Mouse (Mus musculus): ENCODE results near the gene Rpl27a. TPM values are rescaled to one million over a fixed set of nuclear protein-coding genes. Genes with fewer than 3 reads are reported as not detected.

Rpl27a gene
- polyA plus RNA-seq, 1 experiment, result 436 TPM

GRCm38 (mm10) chr7:109546726-109547125, 27.8 kb downstream of the Rpl27a start:
- Histone ChIP-seq H3K27me3 (ENCODE audit: control insufficient read depth, insufficient read depth, low read length) (no peaks in the 10 kb centered on the region), H3K4me1 (replicated peaks; ENCODE audit: control insufficient read depth, insufficient read depth, low read length) (no peaks in the 10 kb centered on the region), H3K4me3 (ENCODE audit: control insufficient read depth, insufficient read depth, low read length) (no peak overlapping the region), H3K36me3 (ENCODE audit: control insufficient read depth, insufficient read depth, low read length) (no peaks in the 10 kb centered on the region), H3K27ac (ENCODE audit: control insufficient read depth, insufficient read depth, low read length) (no peak overlapping the region)
- TF ChIP-seq CTCF (IDR thresholded peaks at IDR 0.05; ENCODE audit: borderline replicate concordance, control insufficient read depth, extremely low read depth, insufficient read depth, low read length, poor library complexity), result no peak
- no peak for TF ChIP-seq POLR2A (IDR thresholded peaks at IDR 0.05; ENCODE audit: control insufficient read depth, extremely low read depth, insufficient read depth, low read length, poor library complexity)
- DNase-seq, result no peak
- WGBS, result 90% methylated on average over 5 of the region's 5 CpGs

GRCm38 (mm10) chr7:109559536-109559935, 40.6 kb downstream of the Rpl27a start:
- Histone ChIP-seq H3K27me3 (ENCODE audit: control insufficient read depth, insufficient read depth, low read length) (no peaks in the 10 kb centered on the region), H3K36me3 (ENCODE audit: control insufficient read depth, insufficient read depth, low read length) (no peaks in the 10 kb centered on the region), H3K27ac (ENCODE audit: control insufficient read depth, insufficient read depth, low read length) (no peak overlapping the region), H3K4me3 (ENCODE audit: control insufficient read depth, insufficient read depth, low read length) (no peak overlapping the region), H3K4me1 (replicated peaks; ENCODE audit: control insufficient read depth, insufficient read depth, low read length) (peaks cover 2% of the 10 kb centered on the region; the same call in 1 of the 2 replicates)
- TF ChIP-seq POLR2A (IDR thresholded peaks at IDR 0.05; ENCODE audit: control insufficient read depth, extremely low read depth, insufficient read depth, low read length, poor library complexity) (no peak), CTCF (IDR thresholded peaks at IDR 0.05; ENCODE audit: borderline replicate concordance, control insufficient read depth, extremely low read depth, insufficient read depth, low read length, poor library complexity) (no peak)
- WGBS, result 86% methylated on average over 6 of the region's 6 CpGs
- no peak for DNase-seq

- Histone ChIP-seq H3K4me3 (ENCODE audit: control insufficient read depth, insufficient read depth, low read length) (no peak overlapping the region), H3K36me3 (ENCODE audit: control insufficient read depth, insufficient read depth, low read length) (no peaks in the 10 kb centered on the region), H3K27ac (ENCODE audit: control insufficient read depth, insufficient read depth, low read length) (no peak overlapping the region), H3K27me3 (ENCODE audit: control insufficient read depth, insufficient read depth, low read length) (no peaks in the 10 kb centered on the region), H3K4me1 (replicated peaks; ENCODE audit: control insufficient read depth, insufficient read depth, low read length) (peaks cover 2% of the 10 kb centered on the region; the same call in 1 of the 2 replicates)
- no peak for DNase-seq
- WGBS, result 80% methylated on average over 8 of the region's 8 CpGs
- TF ChIP-seq POLR2A (IDR thresholded peaks at IDR 0.05; ENCODE audit: control insufficient read depth, extremely low read depth, insufficient read depth, low read length, poor library complexity) (no peak), CTCF (IDR thresholded peaks at IDR 0.05; ENCODE audit: borderline replicate concordance, control insufficient read depth, extremely low read depth, insufficient read depth, low read length, poor library complexity) (no peak)
These were observed 42.7 kb downstream of the Rpl27a start for GRCm38 (mm10) chr7:109561466-109562153.

- H3K4me1 ChIP-seq (replicated peaks; ENCODE audit: control insufficient read depth, insufficient read depth, low read length), result peaks cover 2% of the 10 kb centered on the region; the same call in 1 of the 2 replicates
- no peak overlapping the region for H3K27ac ChIP-seq (ENCODE audit: control insufficient read depth, insufficient read depth, low read length)
- 42% methylated on average over 4 of the region's 4 CpGs for WGBS
- H3K27me3 ChIP-seq (ENCODE audit: control insufficient read depth, insufficient read depth, low read length), result no peaks in the 10 kb centered on the region
- no peak overlapping the region for H3K4me3 ChIP-seq (ENCODE audit: control insufficient read depth, insufficient read depth, low read length)
- no peaks in the 10 kb centered on the region for H3K36me3 ChIP-seq (ENCODE audit: control insufficient read depth, insufficient read depth, low read length)
- TF ChIP-seq CTCF (IDR thresholded peaks at IDR 0.05; ENCODE audit: borderline replicate concordance, control insufficient read depth, extremely low read depth, insufficient read depth, low read length, poor library complexity) (no peak), POLR2A (IDR thresholded peaks at IDR 0.05; ENCODE audit: control insufficient read depth, extremely low read depth, insufficient read depth, low read length, poor library complexity) (no peak)
- no peak for DNase-seq
These were observed 43.2 kb downstream of the Rpl27a start for GRCm38 (mm10) chr7:109562154-109562599.

GRCm38 (mm10) chr7:109562676-109563075, 43.7 kb downstream of the Rpl27a start:
- no peak for DNase-seq
- TF ChIP-seq POLR2A (IDR thresholded peaks at IDR 0.05; ENCODE audit: control insufficient read depth, extremely low read depth, insufficient read depth, low read length, poor library complexity) (no peak), CTCF (IDR thresholded peaks at IDR 0.05; ENCODE audit: borderline replicate concordance, control insufficient read depth, extremely low read depth, insufficient read depth, low read length, poor library complexity) (no peak)
- Histone ChIP-seq H3K4me1 (replicated peaks; ENCODE audit: control insufficient read depth, insufficient read depth, low read length) (peaks cover 2% of the 10 kb centered on the region; the same call in 1 of the 2 replicates), H3K36me3 (ENCODE audit: control insufficient read depth, insufficient read depth, low read length) (no peaks in the 10 kb centered on the region), H3K4me3 (ENCODE audit: control insufficient read depth, insufficient read depth, low read length) (no peak overlapping the region), H3K27me3 (ENCODE audit: control insufficient read depth, insufficient read depth, low read length) (no peaks in the 10 kb centered on the region), H3K27ac (ENCODE audit: control insufficient read depth, insufficient read depth, low read length) (no peak overlapping the region)
- 80% methylated on average over 5 of the region's 5 CpGs for WGBS

- no peak overlapping the region for H3K27ac ChIP-seq (ENCODE audit: control insufficient read depth, insufficient read depth, low read length)
- DNase-seq, result no peak
- TF ChIP-seq POLR2A (IDR thresholded peaks at IDR 0.05; ENCODE audit: control insufficient read depth, extremely low read depth, insufficient read depth, low read length, poor library complexity) (no peak), CTCF (IDR thresholded peaks at IDR 0.05; ENCODE audit: borderline replicate concordance, control insufficient read depth, extremely low read depth, insufficient read depth, low read length, poor library complexity) (no peak)
- H3K27me3 ChIP-seq (ENCODE audit: control insufficient read depth, insufficient read depth, low read length), result no peaks in the 10 kb centered on the region
- H3K4me3 ChIP-seq (ENCODE audit: control insufficient read depth, insufficient read depth, low read length), result no peak overlapping the region
- H3K36me3 ChIP-seq (ENCODE audit: control insufficient read depth, insufficient read depth, low read length), result no peaks in the 10 kb centered on the region
- H3K4me1 ChIP-seq (replicated peaks; ENCODE audit: control insufficient read depth, insufficient read depth, low read length), result peaks cover 2% of the 10 kb centered on the region; the same call in 1 of the 2 replicates
- 87% methylated on average over 4 of the region's 4 CpGs for WGBS
These were observed 44.9 kb downstream of the Rpl27a start for GRCm38 (mm10) chr7:109563775-109564362.
